Mouse (Mus musculus) gastrocnemius, postnatal 25 days (tissue): ENCODE data around the gene Cfb. TPM values are rescaled to one million over a fixed set of nuclear protein-coding genes. Genes with fewer than 3 reads are reported as not detected.
"Not testable (repeated sequence)": the region's sequence is repeated elsewhere in the genome, so short reads cannot be mapped to it uniquely, and the experiment has no call there.

Experiments
- DNase-seq: peaks from one replicate; pipeline ENCODE4 v3.0.0; 2022
- long read RNA-seq, 2 experiments: library from polyadenylated mRNA; stranded (forward); transcript quantifications; one replicate each; pipeline ENCODE4 v2.0.0; 2021
- total RNA-seq, 2 experiments: library from RNA; stranded (reverse); gene quantifications; 1 replicate in 1 of 2; 2 replicates in 1 of 2; pipeline ENCODE4 v1.2.3; 2021

Cfb gene
- 1 to 10 TPM in 1 of 2 experiments, under 1 TPM in 1; 0.95 to 8.2 TPM for total RNA-seq
- long read RNA-seq, experiment 1, partial matches to known transcripts = 0 of 2 reads
- long read RNA-seq, experiment 1, other reads (novel, unspliced or antisense) = 0 of 2 reads
- long read RNA-seq, experiment 2, transcript Cfb-202 (18 exons, 2,751 nt) = major isoform, 6 of 6 reads
- long read RNA-seq, experiment 2, partial matches to known transcripts = 0 of 6 reads
- long read RNA-seq, experiment 2, other reads (novel, unspliced or antisense) = 0 of 6 reads

DNA sequence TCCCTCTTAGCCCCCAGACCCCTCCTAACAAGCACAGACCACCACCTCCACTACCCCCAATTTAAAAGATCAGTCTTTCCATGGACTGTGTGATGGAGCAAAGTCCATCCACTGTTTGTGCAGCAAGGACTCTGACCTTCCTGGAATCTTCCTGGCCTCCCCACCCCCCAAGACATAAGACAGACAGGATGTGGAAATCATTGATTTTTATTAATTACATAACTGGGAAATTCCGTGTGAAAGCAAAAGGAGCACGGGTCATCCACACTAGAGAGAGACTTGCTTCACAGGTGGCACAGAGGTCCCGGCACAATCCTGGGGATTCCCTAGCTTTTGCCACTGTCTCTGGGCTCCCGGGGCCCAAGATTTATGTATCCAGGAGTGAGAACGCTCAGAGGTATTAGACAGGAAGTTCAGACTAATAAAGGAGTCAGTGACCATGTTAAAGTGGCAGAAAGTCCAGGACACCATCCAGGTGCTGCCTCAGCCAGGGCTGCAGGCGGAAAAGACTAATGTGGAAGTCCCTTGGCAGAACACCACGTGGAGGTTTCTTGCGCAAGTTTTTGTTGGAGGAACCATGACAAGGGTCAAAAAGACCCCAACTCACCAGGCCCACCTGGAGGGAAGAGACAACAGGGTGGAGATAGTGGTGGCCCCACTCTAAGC lies at the start of gene Cfb:
Gene Cfb, minus strand, starts transcription at position 103 of the 666 bp plus-strand sequence.
- DNase-seq = no peak

DNA sequence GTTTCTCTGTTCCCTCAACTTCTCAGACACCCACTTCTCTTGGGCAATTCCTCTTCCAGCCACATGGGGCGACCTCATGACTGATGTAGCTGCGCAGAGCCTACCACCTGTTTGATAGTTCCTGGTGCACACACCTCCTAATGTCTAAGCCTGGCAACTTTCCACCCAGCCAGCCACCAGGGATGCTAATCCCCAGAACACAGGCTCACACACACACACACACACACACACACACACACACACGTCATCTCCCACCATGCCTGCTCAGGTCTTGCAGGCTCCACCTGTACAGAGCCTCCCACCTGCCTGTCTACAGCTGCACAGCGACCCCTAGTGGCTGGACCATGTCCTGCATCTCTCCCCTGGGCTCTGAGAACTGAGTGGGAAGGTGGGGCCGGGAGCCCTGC lies 49.6 kb upstream of the Cfb start:
- DNase-seq = peak; percentile 49

DNA sequence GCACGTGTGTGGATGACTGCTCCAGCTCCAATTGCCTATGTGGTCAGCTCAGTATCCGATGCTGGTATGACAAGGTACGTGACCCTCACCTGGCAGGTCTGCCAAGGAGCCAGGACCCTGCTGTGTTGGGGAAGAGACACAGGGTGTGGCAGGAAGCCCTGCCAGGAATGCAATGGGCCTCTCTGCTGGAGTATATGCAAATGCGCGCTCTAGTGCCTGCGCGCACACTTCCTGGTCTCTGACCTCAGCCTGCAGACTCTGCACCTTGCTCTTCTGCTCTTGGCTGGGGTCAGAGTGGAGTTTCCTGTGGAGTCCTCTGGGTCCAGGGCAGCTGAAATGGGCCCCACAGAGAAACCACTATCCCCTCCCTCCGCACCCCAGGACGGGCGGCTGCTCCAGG lies 48.7 kb upstream of the Cfb start:
- DNase-seq = no peak

DNA sequence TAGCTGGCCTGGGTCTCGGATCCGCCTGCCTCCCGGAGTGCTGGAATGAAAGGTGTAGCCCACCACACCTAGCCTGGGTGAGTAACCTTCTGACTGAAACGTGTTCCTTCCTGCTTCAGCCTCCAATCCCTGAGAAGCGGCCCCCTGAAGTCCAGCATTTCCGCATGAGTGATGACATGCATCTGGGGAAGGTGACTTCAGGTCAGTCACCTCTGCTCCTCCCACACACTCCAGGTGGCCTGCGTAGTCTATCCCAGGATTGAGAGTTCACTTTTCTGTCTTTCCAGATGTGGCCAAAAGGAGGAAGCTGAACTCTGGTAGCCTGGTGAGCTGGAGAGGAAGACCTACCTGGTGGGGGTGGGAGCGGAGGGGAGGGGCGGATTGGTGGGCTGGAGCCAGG lies 40.6 kb upstream of the Cfb start:
- no peak for DNase-seq

DNA sequence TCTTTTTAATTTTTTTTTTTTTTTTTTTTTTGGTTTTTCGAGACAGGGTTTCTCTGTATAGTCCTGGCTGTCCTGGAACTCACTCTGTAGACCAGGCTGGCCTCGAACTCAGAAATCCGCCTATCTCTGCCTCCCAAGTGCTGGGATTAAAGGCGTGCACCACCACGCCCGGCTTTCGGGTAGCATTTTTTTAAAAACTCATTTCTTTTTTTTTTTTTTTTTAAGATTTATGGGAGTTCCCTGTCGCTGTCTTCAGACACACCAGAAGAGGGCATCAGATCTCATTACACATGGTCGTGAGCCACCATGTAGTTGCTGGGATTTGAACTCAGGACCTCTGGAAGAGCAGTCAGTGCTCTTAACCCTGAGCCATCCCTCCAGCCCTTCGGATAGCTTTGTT lies 39.6 kb upstream of the Cfb start:
- DNase-seq = not testable (repeated sequence)

DNA sequence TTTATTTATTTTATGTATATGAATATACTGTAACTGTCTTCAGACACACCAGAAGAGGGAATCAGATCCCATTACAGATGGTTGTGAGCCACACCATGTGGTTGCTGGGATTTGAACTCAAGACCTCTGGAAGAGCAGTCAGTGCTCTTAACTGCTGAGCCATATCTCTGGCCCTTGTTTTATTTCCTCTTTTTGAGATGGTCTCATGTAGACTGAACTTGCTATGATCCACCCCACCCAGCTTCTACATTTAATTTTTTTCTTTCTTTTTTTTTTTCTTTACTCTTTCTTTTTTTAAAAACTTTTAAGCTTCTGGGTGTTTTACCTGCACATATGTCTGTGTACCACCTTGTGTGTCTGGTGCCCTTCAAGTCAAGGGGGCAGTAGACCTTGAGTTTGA lies 38.5 kb upstream of the Cfb start:
- DNase-seq = not testable (repeated sequence)

DNA sequence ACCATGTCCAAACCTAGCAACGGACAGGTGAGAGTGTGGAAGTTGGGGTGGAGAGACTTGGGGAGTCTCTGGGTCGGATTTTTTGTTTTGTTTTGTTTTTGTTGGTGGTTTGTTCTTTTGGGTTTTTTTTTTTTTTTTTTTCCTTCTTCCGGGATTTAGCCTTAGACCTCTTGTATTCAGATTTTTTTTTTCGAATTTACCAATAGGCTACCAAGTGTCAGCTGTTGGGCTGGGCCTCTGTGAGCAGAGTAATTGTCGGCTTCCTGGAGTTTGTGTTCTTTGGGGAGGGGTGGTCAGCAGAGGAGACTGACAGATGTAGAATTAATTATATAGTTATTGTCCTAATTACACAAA lies 37.5 kb upstream of the Cfb start:
- no peak for DNase-seq

DNA sequence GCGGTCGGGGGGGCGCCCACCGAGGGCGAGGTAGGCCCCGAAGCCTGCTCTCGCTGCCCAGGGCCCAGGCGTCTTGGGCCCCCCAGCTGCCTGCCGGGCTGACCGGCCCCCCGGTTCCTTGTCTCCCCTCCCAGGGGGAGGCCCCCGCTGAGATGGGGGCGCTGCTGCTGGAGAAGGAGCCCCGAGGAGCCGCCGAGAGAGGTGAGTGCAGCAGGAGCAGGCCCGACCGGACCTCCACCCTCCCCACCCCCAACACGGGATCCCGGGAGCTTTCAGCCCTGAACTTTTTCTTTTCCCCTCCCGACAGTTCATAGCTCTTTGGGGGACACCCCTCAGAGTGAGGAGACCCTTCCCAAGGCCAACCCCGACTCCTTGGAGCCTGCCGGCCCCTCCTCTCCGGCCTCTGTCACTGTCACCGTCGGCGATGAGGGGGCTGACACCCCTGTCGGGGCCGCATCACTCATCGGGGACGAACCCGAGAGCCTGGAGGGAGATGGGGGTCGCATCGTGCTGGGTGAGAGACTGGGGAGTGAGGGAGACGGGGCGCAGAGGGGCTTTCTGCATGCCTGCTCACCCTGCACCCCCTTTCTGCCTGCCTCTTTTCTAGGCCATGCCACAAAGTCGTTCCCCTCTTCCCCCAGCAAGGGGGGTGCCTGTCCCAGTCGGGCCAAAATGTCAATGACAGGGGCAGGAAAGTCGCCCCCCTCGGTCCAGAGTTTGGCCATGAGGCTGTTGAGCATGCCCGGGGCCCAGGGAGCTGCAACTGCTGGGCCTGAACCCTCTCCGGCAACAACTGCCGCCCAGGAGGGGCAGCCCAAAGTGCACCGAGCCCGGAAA lies 37.0 kb upstream of the Cfb start:
- DNase-seq = peak; percentile 61

DNA sequence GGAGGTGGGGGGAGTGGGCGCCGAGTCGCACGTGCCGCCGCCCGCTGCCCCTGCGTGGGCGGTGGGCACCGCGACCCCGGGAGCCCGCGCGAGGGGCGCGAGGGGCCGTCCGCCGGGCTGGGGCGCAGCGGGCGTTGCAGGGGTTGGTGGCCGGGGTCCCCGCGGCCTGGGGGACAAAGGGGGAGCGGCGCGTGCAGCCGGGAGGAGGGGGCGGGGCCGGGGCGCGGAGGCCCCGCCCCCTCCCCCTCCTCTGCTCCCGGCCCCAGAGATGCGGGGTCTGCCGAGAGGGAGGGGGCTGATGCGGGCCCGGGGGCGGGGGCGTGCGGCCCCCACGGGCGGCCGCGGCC lies 36.4 kb upstream of the Cfb start:
- DNase-seq = no peak

DNA sequence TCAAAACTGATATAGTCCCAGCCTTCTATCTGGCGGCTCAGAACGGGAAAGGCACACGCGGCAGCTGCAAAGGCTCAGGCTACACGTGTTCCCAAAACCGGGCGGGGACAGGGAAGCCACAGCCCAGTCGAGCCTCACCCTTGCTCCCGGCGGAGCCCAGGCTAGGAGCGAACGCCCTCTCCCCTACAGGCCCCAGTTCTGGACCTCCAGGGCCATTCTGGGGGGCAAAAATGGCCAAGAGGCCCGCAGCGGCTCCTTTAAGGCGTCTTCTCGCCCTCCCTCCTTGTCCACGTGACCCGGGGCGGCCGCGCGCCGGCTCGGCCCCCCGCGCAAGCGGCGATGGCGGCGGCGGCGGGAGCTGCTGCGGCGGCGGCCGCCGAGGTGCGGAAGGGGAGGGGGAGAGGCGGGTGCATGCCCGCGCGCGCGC lies 35.9 kb upstream of the Cfb start, which contains the start of the genes C2 and Ehmt2:
Gene C2, minus strand, starts transcription at position 106 of the 427 bp plus-strand sequence.
Gene Ehmt2, plus strand, starts transcription at position 310 of the 427 bp plus-strand sequence.
- peak; percentile 84 for DNase-seq

DNA sequence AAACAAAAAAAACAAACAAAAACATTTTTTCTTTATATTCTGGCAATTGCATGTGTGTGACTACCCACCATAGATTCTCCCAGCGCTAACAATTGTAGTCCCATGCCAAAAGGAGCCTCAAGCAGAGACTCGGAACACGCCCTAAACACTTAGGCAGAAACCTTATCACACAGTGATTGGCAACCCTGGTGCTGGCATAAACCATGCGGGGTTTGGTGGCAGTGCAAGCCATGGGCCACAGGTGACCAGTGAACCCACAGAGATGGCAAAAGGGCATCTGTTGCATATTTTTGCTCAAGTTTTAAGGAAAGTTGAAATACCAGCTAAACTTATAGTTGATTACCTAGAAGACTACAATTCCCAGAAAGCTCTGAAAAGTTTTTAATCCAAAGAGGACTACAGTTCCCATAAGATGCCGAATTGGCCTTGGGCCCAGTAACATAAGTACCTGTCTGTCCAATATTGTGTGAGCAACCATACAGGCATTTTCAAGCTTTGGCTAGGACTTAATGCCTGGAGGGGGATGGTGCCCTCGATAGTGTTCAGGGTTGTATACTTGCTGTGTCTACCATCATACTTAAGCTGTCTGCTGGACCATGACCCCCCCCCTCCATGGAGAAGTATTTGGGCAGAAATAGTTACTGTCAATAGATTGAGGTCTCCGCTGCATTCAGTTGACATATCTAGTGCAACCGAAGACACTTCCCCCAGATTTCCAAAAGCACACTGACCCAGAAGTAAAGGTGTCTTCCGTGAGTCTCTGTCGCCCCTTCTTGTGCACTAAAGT lies 35.2 kb upstream of the Cfb start:
- no peak for DNase-seq

DNA sequence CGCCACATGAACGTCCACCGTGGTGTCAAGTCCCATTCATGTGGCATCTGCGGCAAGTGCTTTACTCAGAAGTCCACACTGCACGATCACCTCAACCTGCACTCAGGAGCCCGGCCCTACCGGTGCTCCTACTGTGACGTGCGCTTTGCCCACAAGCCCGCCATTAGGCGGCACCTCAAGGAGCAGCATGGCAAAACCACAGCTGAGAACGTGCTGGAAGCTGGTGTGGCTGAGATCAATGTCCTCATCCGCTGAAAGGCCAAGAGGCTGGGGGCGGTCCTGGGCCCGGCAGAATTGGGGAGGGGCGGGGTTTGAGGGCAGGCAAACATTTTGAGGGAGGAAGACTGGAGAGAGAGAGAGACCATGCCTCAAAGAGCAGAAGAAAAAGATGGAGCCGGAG lies 34.0 kb upstream of the Cfb start:
- no peak for DNase-seq

DNA sequence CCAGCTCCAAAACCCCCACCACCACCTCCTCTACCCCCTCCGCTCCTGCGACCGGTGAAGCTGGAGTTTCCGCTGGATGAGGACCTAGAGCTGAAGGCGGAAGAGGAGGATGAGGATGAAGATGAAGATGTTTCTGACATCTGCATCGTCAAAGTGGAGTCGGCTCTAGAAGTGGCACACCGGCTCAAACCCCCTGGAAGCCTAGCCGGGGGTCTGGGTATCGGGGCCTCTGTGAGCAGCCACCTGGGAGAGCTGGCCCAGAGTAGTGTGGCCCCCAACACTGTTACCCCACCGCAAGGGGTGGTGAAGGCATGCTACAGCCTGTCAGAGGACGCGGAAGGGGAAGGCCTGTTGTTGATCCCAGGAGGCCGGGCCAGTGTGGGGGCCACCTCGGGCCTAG lies 33.4 kb upstream of the Cfb start:
- DNase-seq = no peak

DNA sequence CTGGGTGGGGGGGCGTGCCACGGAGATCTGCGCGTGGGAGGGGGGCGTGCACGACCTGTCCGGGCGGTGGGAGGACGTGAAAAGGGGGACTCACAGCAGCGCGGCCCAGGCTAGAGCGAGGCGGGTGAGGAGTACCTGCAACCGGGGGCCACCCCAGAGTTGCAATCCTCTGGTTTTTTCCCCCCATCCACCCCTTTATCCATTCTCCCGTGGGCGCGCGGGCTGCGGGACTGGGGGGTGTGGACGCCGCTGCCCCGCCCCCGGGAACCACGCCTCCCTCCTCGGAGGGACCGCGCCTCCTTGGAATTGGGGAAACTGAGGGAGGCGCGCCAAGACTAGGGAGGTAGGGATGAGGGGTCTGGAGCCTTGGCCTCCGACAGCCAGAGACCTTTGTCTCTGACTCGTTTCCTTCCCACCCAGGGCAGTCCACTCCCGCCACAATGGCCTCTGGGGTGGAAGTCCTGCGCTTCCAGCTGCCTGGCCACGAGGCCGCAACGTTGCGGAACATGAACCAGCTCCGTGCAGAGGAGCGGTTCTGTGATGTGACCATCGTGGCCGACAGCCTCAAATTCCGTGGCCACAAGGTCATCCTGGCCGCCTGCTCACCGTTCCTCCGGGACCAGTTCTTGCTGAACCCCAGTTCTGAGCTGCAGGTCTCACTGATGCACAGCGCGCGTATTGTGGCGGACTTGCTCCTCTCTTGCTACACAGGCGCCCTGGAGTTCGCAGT lies 32.6 kb upstream of the Cfb start:
- peak; percentile 57 for DNase-seq

DNA sequence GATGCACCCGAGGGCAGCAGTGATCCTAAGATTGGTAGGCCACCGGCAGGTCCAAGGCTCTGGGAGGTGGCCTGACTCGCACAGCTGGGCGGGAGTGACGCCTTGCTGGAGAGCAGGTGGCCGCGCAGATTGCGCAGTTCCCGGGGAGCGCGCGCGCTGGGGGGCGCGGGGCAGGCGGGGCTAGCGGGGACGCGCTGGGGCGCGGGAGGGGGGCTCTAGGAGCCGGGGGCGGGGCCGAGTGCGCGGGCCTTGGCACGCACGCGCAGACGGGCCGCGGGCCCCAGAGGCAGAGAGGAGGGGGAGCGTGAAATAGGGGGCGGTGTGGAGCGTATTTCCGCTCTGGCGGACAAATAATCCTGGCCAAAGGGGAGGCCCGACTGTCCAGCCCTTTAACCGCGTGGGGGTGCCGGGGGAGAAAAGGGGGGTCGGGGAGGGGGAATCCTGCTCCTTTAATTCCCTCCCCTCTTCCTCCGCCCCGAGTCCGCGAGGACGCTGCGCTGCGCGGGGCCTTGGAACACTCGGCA lies 31.8 kb upstream of the Cfb start:
- peak; percentile 94 for DNase-seq

DNA sequence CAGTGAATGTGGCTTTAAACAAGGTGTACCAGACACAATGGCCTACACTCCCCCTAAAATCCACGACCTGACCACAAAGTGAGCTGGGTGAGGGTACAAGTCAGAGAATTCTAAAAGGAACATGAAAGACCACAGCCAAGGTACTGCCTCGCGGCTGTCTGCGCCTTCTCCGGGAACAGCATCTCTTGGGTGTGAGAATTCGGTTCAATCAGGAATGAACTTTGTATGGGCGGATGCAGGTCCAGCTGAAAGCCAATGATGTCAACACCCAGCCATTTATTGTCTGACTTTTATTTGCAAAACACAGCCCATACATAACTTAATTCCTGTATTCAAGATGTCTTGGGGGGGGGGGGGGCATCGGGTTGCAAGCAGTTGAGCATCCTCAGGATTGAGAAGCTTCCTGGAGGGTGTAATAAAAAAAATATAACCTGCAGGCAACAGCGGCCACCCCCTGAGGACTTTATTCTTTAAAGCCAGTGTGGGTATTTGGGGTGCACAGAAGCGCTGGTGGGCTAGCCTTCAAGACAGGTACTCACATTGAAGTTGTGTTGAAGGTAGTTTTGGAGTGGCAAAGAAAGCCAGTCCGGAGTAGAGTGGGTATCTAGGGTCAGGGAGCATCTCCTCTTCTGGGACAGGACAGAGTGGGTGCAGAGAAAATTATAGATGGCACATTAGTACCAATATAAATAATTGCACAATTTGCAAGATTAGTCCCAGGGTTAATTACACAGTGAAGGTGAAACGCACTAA lies 30.9 kb upstream of the Cfb start:
- DNase-seq = no peak

DNA sequence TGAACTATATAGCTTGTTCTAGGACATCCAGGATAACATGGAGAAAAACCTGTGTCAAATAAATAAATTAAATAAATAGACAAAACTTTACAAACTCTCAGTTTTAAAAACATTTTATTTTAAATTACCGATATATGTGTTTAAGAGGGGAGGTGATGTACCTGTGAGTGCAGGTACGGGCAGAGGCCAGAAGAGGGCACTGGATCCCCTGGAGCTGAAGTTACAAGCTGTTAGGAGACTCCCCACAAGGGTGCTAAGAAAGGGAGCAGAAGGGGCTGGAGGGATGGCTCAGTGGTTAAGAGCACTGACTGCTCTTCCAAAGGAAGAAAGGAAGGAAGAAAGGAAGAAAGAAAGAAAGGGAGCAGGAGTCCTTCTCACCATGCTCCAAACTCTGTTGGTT lies 29.1 kb upstream of the Cfb start:
- DNase-seq = no peak

DNA sequence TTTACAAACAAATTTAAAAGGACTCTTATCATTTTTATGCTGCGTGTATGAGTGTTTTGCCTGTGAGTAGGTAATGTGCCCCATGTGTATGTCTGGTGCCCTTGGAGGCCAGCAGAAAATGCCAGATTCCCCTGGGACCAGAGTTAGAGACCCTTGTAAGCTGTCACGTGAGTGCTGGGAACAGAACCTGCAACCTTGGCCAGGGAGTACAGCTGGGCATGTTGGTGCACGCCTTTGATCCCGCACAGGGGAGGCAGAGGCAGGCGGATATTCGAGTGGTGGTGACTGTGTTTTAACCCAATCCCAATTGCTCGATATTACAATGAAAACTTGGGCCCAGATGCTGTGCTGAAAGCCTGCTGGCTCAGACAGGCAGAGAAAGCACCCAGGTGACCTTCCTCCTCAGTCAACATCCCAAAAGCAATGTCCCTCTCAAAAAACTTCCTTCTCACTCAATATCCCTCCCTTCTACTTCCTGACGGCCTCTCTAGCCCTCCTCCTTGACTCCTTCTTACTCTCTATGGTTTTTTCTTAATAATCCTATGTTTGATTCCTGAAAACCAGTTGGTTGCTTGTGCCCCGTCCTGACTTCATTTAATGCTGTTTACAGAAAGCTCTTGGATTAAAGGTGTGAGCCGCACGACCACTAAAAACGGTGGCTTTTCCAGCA lies 27.9 kb upstream of the Cfb start:
- DNase-seq = no peak

DNA sequence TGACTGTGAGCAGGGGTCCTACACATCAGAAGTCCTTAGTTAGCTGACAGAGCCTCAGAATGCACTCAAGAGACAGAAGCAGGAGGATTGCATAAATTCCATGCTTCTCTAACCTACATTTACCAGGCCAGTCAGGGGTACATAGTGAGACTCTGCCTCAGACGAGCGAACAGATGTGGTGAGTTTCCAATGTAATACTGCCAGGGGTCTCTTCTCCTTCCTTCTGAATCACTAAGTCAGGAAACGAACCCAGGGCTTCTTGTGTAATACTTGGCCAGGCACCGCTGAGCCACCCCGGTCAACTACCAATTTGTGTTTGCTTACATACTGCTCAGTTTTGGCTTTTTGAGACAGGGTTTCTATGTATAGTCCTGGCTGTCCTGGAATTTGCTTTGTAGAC lies 25.6 kb upstream of the Cfb start:
- no peak for DNase-seq

DNA sequence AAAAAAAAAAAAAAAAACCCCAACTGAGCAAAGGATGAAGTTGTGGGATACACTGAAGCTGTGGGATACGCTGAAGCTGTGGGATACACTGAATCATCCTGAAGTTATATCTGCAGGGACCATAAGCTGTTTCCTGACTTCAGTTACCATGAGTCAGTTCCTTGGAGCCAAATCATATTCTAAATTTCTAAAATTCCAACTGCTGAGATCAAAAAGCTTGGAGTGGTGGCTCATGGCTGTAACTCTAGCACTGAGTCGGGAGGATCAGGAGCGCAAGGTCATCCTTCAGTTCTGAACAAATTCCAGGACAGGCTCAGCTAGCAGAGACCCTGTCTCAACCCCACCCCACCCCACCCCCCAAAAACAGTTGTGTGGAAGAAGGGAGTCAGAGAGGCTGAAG lies 23.3 kb upstream of the Cfb start:
- DNase-seq = no peak
